Mouse (Mus musculus): ENCODE data around the gene Olfr1046. TPM values are rescaled to one million over a fixed set of nuclear protein-coding genes. Genes with fewer than 3 reads are reported as not detected.
"Not testable (repeated sequence)": the region's sequence is repeated elsewhere in the genome, so short reads cannot be mapped to it uniquely, and the experiment has no call there.

Olfr1046 gene
- total RNA-seq (2021), result not detected
- long read RNA-seq, experiment 1, result 0 reads
- long read RNA-seq, experiment 2, result 0 reads

DNA sequence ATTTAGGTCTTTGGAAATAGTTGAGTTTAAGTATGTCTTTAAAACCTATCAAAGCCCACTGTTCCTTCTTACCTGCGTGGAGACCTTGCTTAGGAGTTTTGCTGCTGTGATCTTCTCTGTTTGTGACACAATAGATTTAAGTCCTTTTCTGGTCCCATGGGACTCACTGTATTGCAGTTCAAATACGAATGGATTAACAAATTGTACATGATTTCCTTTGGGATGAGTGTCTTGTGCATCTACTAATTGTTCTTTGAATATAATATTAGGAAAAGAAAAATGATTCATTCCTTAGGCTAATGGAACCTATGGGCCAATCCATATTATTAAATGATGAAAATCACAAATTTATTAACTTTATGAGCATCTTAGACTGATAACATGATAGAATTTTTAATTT lies at the start of gene Olfr1046:
Gene Olfr1046, minus strand, starts transcription at position 101 of the 400 bp plus-strand sequence.
- Histone ChIP-seq H3K4me3 (no peak within 1 kb of the TSS), H3K27ac (no peak within 1 kb of the TSS)
- intact Hi-C loops (cut with DNase I), result no loop called here
- no peak for DNase-seq (ENCODE audit: extremely low spot score in 1 of 2, low spot score in 2 of 2)
- TF ChIP-seq CTCF (IDR thresholded peaks at IDR 0.05), result no peak

DNA sequence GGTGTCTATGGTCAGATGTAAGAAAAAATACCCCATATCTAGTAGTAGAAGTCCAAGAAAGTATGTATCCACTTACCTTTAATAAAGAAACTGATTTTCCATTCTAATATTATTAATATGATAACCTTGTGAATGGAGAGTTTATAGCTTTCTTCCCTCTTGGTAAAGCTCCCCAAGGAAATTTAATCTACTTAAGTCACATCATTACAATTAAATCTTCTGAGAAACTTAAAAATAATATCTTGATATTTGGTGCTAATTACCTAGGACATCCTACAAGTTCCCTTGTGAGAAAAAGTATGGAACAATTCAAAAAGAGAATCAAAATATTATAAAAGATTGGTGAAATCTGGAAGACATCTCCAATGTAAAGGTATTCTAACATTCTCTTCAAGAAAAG lies 39.1 kb upstream of the Olfr1046 start, which contains the start of gene Olfr1049:
Gene Olfr1049, minus strand, starts transcription at position 101 of the 400 bp plus-strand sequence.
- DNase-seq (ENCODE audit: extremely low spot score in 1 of 2, low spot score in 2 of 2); H3K4me3 ChIP-seq; intact Hi-C loops (cut with DNase I): not testable (repeated sequence)

DNA sequence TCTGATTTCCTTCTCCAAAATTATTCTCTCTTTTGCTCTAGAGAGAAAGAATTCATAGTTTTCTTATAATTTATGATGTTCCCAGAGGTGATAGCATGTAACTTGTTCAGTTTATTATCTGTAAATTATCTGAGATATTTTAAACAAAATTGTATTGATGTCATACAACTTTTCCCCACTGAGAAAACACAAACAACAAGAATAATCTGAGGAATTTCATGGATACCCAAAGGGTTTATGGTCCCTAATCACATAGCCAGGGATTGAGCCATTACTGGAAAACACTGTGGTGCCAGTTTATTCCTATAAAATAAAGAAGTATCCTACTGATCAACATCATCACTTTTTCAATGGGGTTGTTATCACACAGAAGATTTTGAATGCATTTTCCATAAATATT lies 21.1 kb upstream of the Olfr1046 start, which contains the start of gene Olfr1048:
Gene Olfr1048, minus strand, starts transcription at position 101 of the 400 bp plus-strand sequence.
- no peak for DNase-seq (ENCODE audit: extremely low spot score in 1 of 2, low spot score in 2 of 2)
- intact Hi-C loops (cut with DNase I), result no loop called here

More for the DNA sequence above, 39.1 kb upstream of the Olfr1046 start, which contains the start of gene Olfr1049:
- H3K27ac ChIP-seq, result not testable (repeated sequence)

DNA sequence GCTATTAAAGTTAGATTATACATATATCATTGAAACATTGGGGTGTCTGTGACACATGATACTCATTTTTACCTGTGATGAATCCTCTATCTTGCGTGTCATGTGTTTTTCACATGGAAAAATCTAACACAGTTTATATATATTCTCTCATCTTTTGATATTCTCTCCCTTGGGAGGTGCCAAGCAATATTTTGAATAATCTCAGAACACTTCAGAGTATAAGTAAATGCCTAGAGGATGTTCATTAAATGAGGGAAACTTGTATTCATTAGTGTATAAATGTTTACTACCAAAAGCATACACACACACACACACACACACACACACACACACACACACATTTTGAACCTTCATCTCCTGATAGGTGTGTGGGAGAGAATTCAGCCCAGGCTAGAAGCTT lies 12.2 kb upstream of the Olfr1046 start, which contains the start of gene Olfr1047:
Gene Olfr1047, minus strand, starts transcription at position 101 of the 400 bp plus-strand sequence.
- intact Hi-C loops (cut with DNase I), result no loop called here
- TF ChIP-seq CTCF (IDR thresholded peaks at IDR 0.05), result no peak
- Histone ChIP-seq H3K4me3 (no peak within 1 kb of the TSS), H3K27ac (no peak within 1 kb of the TSS)
- no peak for DNase-seq (ENCODE audit: extremely low spot score in 1 of 2, low spot score in 2 of 2)

More for the DNA sequence above, 21.1 kb upstream of the Olfr1046 start, which contains the start of gene Olfr1048:
- H3K27ac ChIP-seq, result no peak within 1 kb of the TSS
- H3K4me3 ChIP-seq, result no peak within 1 kb of the TSS
- TF ChIP-seq CTCF (IDR thresholded peaks at IDR 0.05), result no peak

DNA sequence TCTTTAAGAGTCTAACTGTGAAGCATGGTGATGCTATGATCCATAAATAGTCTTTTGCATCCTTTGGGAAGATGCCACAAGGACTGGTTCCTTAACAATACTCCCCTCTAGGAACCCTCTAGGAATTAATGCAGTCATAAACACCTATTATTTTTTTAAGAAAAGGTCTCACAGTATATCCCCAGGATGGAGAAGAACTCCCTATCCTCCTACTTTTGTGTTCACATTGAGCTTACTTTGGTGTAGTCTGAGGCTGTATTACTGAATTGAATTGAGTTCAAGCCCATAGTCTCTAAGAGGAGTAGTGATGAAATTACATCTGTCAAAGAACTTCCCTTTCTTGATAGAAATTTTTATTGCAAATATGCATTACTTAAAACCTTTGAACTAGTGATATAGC lies 16.2 kb downstream of the Olfr1046 start, which contains the start of gene Olfr1045:
Gene Olfr1045, minus strand, starts transcription at position 101 of the 400 bp plus-strand sequence.
- intact Hi-C loops (cut with DNase I), result no loop called here
- TF ChIP-seq CTCF (IDR thresholded peaks at IDR 0.05), result no peak
- no peak within 1 kb of the TSS for H3K27ac ChIP-seq
- H3K4me3 ChIP-seq, result no peak within 1 kb of the TSS
- no peak for DNase-seq (ENCODE audit: extremely low spot score in 1 of 2, low spot score in 2 of 2)

DNA sequence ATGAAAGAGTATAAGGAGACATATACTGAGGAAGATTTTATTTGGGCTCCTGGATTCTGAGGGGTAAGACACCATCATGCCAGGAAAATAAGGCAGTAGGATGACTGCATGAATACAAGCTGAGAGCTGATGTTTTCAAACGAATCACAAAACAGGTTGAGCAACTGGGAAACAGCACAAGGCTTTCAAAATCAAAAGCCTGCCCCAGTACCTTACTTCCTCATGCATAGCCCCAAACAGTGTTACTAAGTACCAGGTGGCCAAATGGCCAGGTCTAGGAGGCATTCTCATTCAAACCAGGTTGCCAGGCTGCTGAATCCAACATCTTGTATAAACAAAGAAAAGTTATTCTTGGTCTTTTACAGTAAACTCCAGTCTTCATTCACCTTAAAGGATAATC lies 23.3 kb downstream of the Olfr1046 start:
- no peak for TF ChIP-seq CTCF (IDR thresholded peaks at IDR 0.05)
- no peak overlapping the region for H3K27ac ChIP-seq
- H3K4me3 ChIP-seq, result no peak overlapping the region
- DNase-seq (ENCODE audit: extremely low spot score in 1 of 2, low spot score in 2 of 2), result no peak
- intact Hi-C loops (cut with DNase I), result no loop called here

DNA sequence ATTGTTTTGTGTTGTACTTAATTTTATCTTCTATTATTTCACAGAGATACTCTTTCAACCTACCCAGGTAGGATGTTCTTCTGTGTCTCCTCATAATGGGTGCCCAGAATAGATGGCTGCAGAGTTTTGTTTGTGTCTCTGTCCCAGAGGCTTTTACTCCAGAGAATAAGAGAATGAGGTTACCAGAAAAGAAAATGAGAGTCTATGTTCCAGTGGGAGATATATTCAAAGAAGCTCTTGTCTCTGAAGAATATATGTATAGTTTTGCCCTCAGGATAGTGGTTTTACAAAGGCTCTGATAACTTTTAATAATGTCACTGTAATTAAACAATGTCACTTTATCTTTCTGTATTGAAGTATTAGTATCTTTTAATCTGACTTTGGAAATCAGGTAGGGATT lies 33.5 kb downstream of the Olfr1046 start, which contains the start of gene Olfr52:
Gene Olfr52, minus strand, starts transcription at position 101 of the 400 bp plus-strand sequence.
- intact Hi-C loops (cut with DNase I), result no loop called here
- DNase-seq (ENCODE audit: extremely low spot score in 1 of 2, low spot score in 2 of 2), result no peak
- no peak within 1 kb of the TSS for H3K27ac ChIP-seq
- TF ChIP-seq CTCF (IDR thresholded peaks at IDR 0.05), result no peak
- H3K4me3 ChIP-seq, result no peak within 1 kb of the TSS

DNA sequence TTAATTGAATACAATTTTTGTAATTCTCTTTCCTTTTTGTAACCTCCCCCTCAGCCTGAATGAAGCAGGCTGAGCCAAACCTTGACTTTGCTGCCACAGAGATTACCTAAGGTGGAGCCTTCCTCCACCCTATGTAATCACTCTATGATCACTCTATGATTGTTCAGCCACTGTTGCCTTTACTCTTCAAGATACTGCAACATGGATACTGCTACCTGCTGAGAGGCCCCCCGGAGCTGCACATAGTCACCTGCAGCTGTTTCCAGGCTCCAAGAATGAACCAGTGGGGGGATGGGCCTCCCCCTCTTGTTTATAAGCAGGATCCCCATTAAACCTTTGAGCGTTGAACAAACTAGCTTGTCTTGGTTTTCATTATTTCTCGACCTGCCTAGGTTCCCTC lies 39.2 kb downstream of the Olfr1046 start:
- no peak for DNase-seq (ENCODE audit: extremely low spot score in 1 of 2, low spot score in 2 of 2)
- Histone ChIP-seq H3K27ac (no peak overlapping the region), H3K4me3 (no peak overlapping the region)
- intact Hi-C loops (cut with DNase I), result no loop called here
- TF ChIP-seq CTCF (IDR thresholded peaks at IDR 0.05), result no peak

DNA sequence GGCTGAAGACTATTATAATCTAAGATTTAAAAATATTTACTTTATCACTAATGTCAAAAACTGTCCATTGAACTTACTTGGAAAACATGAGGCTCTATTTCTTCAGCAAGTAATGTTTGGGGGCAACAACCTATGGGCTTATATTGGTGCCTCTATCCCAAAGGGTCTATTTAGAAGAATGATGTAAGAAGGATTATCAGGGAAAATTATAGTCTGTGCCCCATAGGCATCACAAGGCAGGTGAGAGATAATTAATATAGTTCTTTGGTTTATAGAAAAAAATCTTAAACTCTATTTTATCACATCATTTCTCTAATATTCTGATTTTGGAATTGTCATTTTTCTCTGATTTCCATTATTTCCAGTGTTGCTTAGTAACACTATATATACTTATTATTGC lies 41.4 kb downstream of the Olfr1046 start, which contains the start of gene Olfr1044:
Gene Olfr1044, minus strand, starts transcription at position 101 of the 400 bp plus-strand sequence.
- Histone ChIP-seq H3K4me3 (no peak within 1 kb of the TSS), H3K27ac (no peak within 1 kb of the TSS)
- no peak for DNase-seq (ENCODE audit: extremely low spot score in 1 of 2, low spot score in 2 of 2)
- intact Hi-C loops (cut with DNase I), result no loop called here
- TF ChIP-seq CTCF (IDR thresholded peaks at IDR 0.05), result no peak

DNA sequence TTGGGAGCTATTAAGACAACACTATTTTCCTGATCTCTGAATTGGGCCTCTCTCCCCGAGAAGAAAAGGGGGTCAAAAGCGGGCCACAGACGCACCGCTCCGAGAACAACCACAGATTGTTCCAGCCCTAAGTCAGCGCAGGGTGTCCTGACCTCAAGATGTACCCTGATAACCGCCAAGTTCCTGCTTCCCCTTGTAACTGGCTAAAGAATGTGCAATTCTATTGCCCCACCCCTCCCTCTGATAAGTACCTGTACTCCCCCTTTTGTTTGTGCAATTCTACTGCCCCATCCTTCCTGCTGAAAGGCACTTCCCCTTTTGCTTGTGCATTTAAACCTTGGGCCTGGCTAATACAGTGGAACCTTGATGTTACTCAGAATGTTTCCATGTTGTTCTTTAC lies 43.7 kb downstream of the Olfr1046 start:
- H3K4me3 ChIP-seq; intact Hi-C loops (cut with DNase I); H3K27ac ChIP-seq; DNase-seq (ENCODE audit: extremely low spot score in 1 of 2, low spot score in 2 of 2): not testable (repeated sequence)

DNA sequence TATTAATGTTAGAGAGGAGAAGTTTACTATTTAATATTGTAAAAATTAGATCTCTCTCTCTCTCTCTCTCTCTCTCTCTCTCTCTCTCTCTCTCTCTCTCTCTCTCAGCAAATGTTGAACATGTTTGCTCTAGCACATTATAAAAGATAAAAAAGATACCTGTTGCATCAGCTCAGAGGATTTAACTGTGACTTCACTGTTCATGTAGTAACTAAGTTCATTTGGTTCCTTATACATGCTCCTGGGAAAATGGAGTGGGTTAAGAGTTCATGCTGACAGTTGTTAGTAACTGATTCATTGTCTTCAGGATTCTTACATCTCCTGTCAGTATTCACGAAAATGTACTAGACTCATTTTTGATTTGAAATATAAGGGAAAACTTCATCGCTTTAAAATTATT lies 51.7 kb downstream of the Olfr1046 start, which contains the start of gene Olfr1043:
Gene Olfr1043, minus strand, starts transcription at position 101 of the 400 bp plus-strand sequence.
- intact Hi-C loops (cut with DNase I), result no loop called here
- Histone ChIP-seq H3K4me3 (no peak within 1 kb of the TSS), H3K27ac (no peak within 1 kb of the TSS)
- DNase-seq (ENCODE audit: extremely low spot score in 1 of 2, low spot score in 2 of 2), result no peak
- TF ChIP-seq CTCF (IDR thresholded peaks at IDR 0.05), result no peak

Other genes with a start within 250 kb of the Olfr1046 start
- not detected for gene Olfr1029, start 245.4 kb downstream of the Olfr1046 start, total RNA-seq (2021)
- not detected for gene Olfr1030, start 240.0 kb downstream of the Olfr1046 start, total RNA-seq (2021)
- not detected for gene Olfr1031, start 229.0 kb downstream of the Olfr1046 start, total RNA-seq (2021)
- not detected for gene Olfr1032, start 213.8 kb downstream of the Olfr1046 start, total RNA-seq (2021)
- not detected for gene Olfr1033, start 198.7 kb downstream of the Olfr1046 start, total RNA-seq (2021)
- not detected for gene Olfr1034, start 173.5 kb downstream of the Olfr1046 start, total RNA-seq (2021)
- not detected for gene Olfr1036, start 145.3 kb downstream of the Olfr1046 start, total RNA-seq (2021)
- gene Olfr1037, start 131.9 kb downstream of the Olfr1046 start, total RNA-seq (2021), result not detected
- gene Olfr1039, start 83.4 kb downstream of the Olfr1046 start, total RNA-seq (2021), result not detected
- not detected for gene Olfr1040, start 72.6 kb downstream of the Olfr1046 start, total RNA-seq (2021)
- gene Olfr1042, start 57.5 kb downstream of the Olfr1046 start, total RNA-seq (2021), result not detected
- gene Olfr1043, start 51.8 kb downstream of the Olfr1046 start, total RNA-seq (2021), result not detected
- not detected for gene Olfr1044, start 41.5 kb downstream of the Olfr1046 start, total RNA-seq (2021)
- not detected for gene Olfr52, start 33.6 kb downstream of the Olfr1046 start, total RNA-seq (2021)
- gene Olfr1045, start 16.3 kb downstream of the Olfr1046 start, total RNA-seq (2021), result not detected
- not detected for gene Olfr1047, start 12.1 kb upstream of the Olfr1046 start, total RNA-seq (2021)
- gene Olfr1048, start 21.0 kb upstream of the Olfr1046 start, total RNA-seq (2021), result not detected
- gene Olfr1049, start 39.0 kb upstream of the Olfr1046 start, total RNA-seq (2021), result not detected
- gene Olfr1051, start 59.8 kb upstream of the Olfr1046 start, total RNA-seq (2021), result not detected
- gene Olfr1052, start 73.1 kb upstream of the Olfr1046 start, total RNA-seq (2021), result not detected
- gene Olfr1053, start 96.0 kb upstream of the Olfr1046 start, total RNA-seq (2021), result not detected
- not detected for gene Olfr1054, start 116.1 kb upstream of the Olfr1046 start, total RNA-seq (2021)
- gene Olfr1055, start 131.0 kb upstream of the Olfr1046 start, total RNA-seq (2021), result not detected
- gene Olfr1056, start 143.2 kb upstream of the Olfr1046 start, total RNA-seq (2021), result not detected
- not detected for gene Olfr1057, start 159.1 kb upstream of the Olfr1046 start, total RNA-seq (2021)
- gene Olfr1058, start 169.2 kb upstream of the Olfr1046 start, total RNA-seq (2021), result not detected
- gene Olfr1061, start 194.7 kb upstream of the Olfr1046 start, total RNA-seq (2021), result not detected
- gene Olfr1062, start 207.4 kb upstream of the Olfr1046 start, total RNA-seq (2021), result not detected
- gene Olfr1065, start 231.3 kb upstream of the Olfr1046 start, total RNA-seq (2021), result not detected
- not detected for gene Olfr1066, start 237.0 kb upstream of the Olfr1046 start, total RNA-seq (2021)